Mouse (Mus musculus) intestine, embryonic 16.5 days (tissue): ENCODE measurements around the gene Tmem44. TPM values are rescaled to one million over a fixed set of nuclear protein-coding genes. Genes with fewer than 3 reads are reported as not detected.

Experiments
- ATAC-seq: fragments of 200-750 bp; cut with Nextera tagmentation; 2 replicates; pipeline ENCODE4 v1.8.0; 2017; ENCODE audit warnings: moderate TSS enrichment, moderate library complexity
- H3K27ac ChIP-seq: fragments of 300-500 bp; sonication (generic); 2 replicates; pipeline ENCODE4 v1.5.1; 2014; ENCODE audit warnings: mild to moderate bottlenecking, low read length
- H3K27me3 ChIP-seq: fragments of 300-500 bp; sonication (generic); replicated peaks from 2 replicates; pipeline ENCODE4 v1.6.1; 2014; ENCODE audit warnings: low read length, control low read depth, mixed read lengths; ENCODE audit not compliant: control insufficient read depth, insufficient read depth
- H3K36me3 ChIP-seq: fragments of 300-500 bp; sonication (generic); 2 replicates; pipeline ENCODE4 v1.6.1; 2014; ENCODE audit warnings: low read length, control low read depth; ENCODE audit not compliant: control insufficient read depth, insufficient read depth
- H3K4me1 ChIP-seq: fragments of 300-500 bp; sonication (generic); 2 replicates; pipeline ENCODE4 v1.6.1; 2014; ENCODE audit warnings: low read length, control low read depth, mixed read lengths; ENCODE audit not compliant: control insufficient read depth, insufficient read depth
- H3K4me2 ChIP-seq: fragments of 300-500 bp; sonication (generic); 2 replicates; pipeline ENCODE4 v1.6.1; 2014; ENCODE audit warnings: low read depth, low read length, control low read depth
- H3K4me3 ChIP-seq: fragments of 300-500 bp; sonication (generic); 2 replicates; pipeline ENCODE4 v1.5.1; 2014; ENCODE audit warnings: mild to moderate bottlenecking, low read length
- H3K9ac ChIP-seq: fragments of 300-500 bp; sonication (generic); 2 replicates; pipeline ENCODE4 v1.6.1; 2014; ENCODE audit warnings: low read depth, low read length
- H3K9me3 ChIP-seq: fragments of 300-500 bp; sonication (generic); 2 replicates; pipeline ENCODE4 v1.6.1; 2016; ENCODE audit warnings: low read length, control low read depth; ENCODE audit not compliant: control insufficient read depth
- WGBS: fragments of 180-500 bp; shearing (Covaris S2); extraction: QIAGEN DNeasy Blood & Tissue Kit; methylation state at CpG from one replicate; pipeline ENCODE4 v1.1.7; 2014; 5-methylcytosine and 5-hydroxymethylcytosine counted together
- polyA plus RNA-seq: library from polyadenylated mRNA; unstranded; fragments of >200 nt; fragmentation: Nextera tagmentation; extraction: Ambion mirVana; gene quantifications from 2 replicates; pipeline ENCODE4 v1.2.1, GENCODE M21; 2015

Tmem44 gene
- polyA plus RNA-seq, 1 experiment from 2014 or later = 8.4 TPM

- ATAC-seq = no peak
- H3K4me2 ChIP-seq = no peak overlapping the region
Measured at GRCm38 (mm10) chr16:30525756-30526155, 24.9 kb downstream of the Tmem44 start.

GRCm38 (mm10) chr16:30524481-30524880 is 26.2 kb downstream of the Tmem44 start:
- WGBS = 93% methylated on average over 6 of the region's 6 CpGs
- no peak overlapping the region for H3K9ac ChIP-seq
- no peak overlapping the region for H3K4me3 ChIP-seq
- H3K27ac ChIP-seq = no peak overlapping the region
- no peaks in the 10 kb centered on the region for H3K4me1 ChIP-seq
- H3K36me3 ChIP-seq = no peaks in the 10 kb centered on the region
- no peak for ATAC-seq
- no peak overlapping the region for H3K4me2 ChIP-seq
- H3K9me3 ChIP-seq = no peaks in the 10 kb centered on the region
- H3K27me3 ChIP-seq = no peaks in the 10 kb centered on the region

More at GRCm38 (mm10) chr16:30525756-30526155, 24.9 kb downstream of the Tmem44 start:
- WGBS = 89% methylated on average over 14 of the region's 14 CpGs
- no peak overlapping the region for H3K9ac ChIP-seq
- H3K27me3 ChIP-seq = no peaks in the 10 kb centered on the region
- H3K9me3 ChIP-seq = no peaks in the 10 kb centered on the region
- no peak overlapping the region for H3K4me3 ChIP-seq
- H3K27ac ChIP-seq = no peak overlapping the region
- no peaks in the 10 kb centered on the region for H3K4me1 ChIP-seq
- no peaks in the 10 kb centered on the region for H3K36me3 ChIP-seq

GRCm38 (mm10) chr16:30522253-30522940 is 28.2 kb downstream of the Tmem44 start:
- H3K36me3 ChIP-seq = no peaks in the 10 kb centered on the region
- no peaks in the 10 kb centered on the region for H3K9me3 ChIP-seq
- no peak for ATAC-seq
- H3K27ac ChIP-seq = no peak overlapping the region
- H3K9ac ChIP-seq = no peak overlapping the region
- no peak overlapping the region for H3K4me3 ChIP-seq
- 70% methylated on average over 10 of the region's 10 CpGs for WGBS
- H3K4me1 ChIP-seq = no peaks in the 10 kb centered on the region
- H3K4me2 ChIP-seq = no peak overlapping the region
- H3K27me3 ChIP-seq = no peaks in the 10 kb centered on the region

GRCm38 (mm10) chr16:30521147-30521546 is 29.5 kb downstream of the Tmem44 start:
- 62% methylated on average over 3 of the region's 3 CpGs for WGBS
- H3K4me2 ChIP-seq = no peak overlapping the region
- no peaks in the 10 kb centered on the region for H3K4me1 ChIP-seq
- H3K27me3 ChIP-seq = no peaks in the 10 kb centered on the region
- no peaks in the 10 kb centered on the region for H3K9me3 ChIP-seq
- H3K27ac ChIP-seq = no peak overlapping the region
- no peak overlapping the region for H3K4me3 ChIP-seq
- no peaks in the 10 kb centered on the region for H3K36me3 ChIP-seq
- ATAC-seq = no peak
- no peak overlapping the region for H3K9ac ChIP-seq

- Histone ChIP-seq H3K9me3 (no peaks in the 10 kb centered on the region), H3K27me3 (no peaks in the 10 kb centered on the region), H3K9ac (no peak overlapping the region), H3K4me3 (peak overlapping the region; percentile 17), H3K4me2 (peak overlapping the region; percentile 35; the same call in 1 of the 2 replicates), H3K27ac (no peak overlapping the region), H3K36me3 (no peaks in the 10 kb centered on the region), H3K4me1 (no peaks in the 10 kb centered on the region)
- peak; percentile 53; the same call in 1 of the 2 replicates for ATAC-seq
- WGBS = 24% methylated on average over 9 of the region's 9 CpGs
Measured at GRCm38 (mm10) chr16:30520361-30520823, 30.2 kb downstream of the Tmem44 start.

- 73% methylated on average over 9 of the region's 9 CpGs for WGBS
- no peak overlapping the region for H3K4me3 ChIP-seq
- no peak overlapping the region for H3K27ac ChIP-seq
- no peaks in the 10 kb centered on the region for H3K9me3 ChIP-seq
- H3K36me3 ChIP-seq = no peaks in the 10 kb centered on the region
- H3K4me2 ChIP-seq = no peak overlapping the region
- H3K27me3 ChIP-seq = no peaks in the 10 kb centered on the region
- no peak overlapping the region for H3K9ac ChIP-seq
- no peaks in the 10 kb centered on the region for H3K4me1 ChIP-seq
- no peak for ATAC-seq
Measured at GRCm38 (mm10) chr16:30518635-30519034, 32.0 kb downstream of the Tmem44 start.

GRCm38 (mm10) chr16:30517666-30518283 is 32.9 kb downstream of the Tmem44 start:
- Histone ChIP-seq H3K27me3 (no peaks in the 10 kb centered on the region), H3K36me3 (no peaks in the 10 kb centered on the region), H3K27ac (no peak overlapping the region), H3K4me1 (no peaks in the 10 kb centered on the region; the same call in 1 of the 2 replicates), H3K4me3 (no peak overlapping the region), H3K4me2 (0 out of 2 replicates have a peak overlapping the region, but pooled peaks have one; percentile 2), H3K9me3 (no peaks in the 10 kb centered on the region), H3K9ac (no peak overlapping the region)
- 38% methylated on average over 11 of the region's 11 CpGs for WGBS
- ATAC-seq = peak; percentile 62

GRCm38 (mm10) chr16:30516993-30517392 is 33.6 kb downstream of the Tmem44 start:
- 87% methylated on average over 9 of the region's 9 CpGs for WGBS
- Histone ChIP-seq H3K4me3 (no peak overlapping the region), H3K9ac (no peak overlapping the region), H3K27me3 (no peaks in the 10 kb centered on the region), H3K9me3 (no peaks in the 10 kb centered on the region), H3K4me2 (no peak overlapping the region), H3K36me3 (no peaks in the 10 kb centered on the region), H3K4me1 (peaks cover 6% of the 10 kb centered on the region), H3K27ac (no peak overlapping the region)
- ATAC-seq = no peak

- H3K36me3 ChIP-seq = no peaks in the 10 kb centered on the region
- H3K4me2 ChIP-seq = no peak overlapping the region
- no peak for ATAC-seq
- H3K4me1 ChIP-seq = peaks cover 16% of the 10 kb centered on the region
- H3K27ac ChIP-seq = no peak overlapping the region
- H3K9me3 ChIP-seq = no peaks in the 10 kb centered on the region
- H3K27me3 ChIP-seq = no peaks in the 10 kb centered on the region
- H3K9ac ChIP-seq = no peak overlapping the region
- 70% methylated on average over 12 of the region's 12 CpGs for WGBS
- no peak overlapping the region for H3K4me3 ChIP-seq
Measured at GRCm38 (mm10) chr16:30515418-30515817, 35.2 kb downstream of the Tmem44 start.
